Comparison of ENCODE assay signal across 12 mouse cellular contexts in the genomic region with DNA sequence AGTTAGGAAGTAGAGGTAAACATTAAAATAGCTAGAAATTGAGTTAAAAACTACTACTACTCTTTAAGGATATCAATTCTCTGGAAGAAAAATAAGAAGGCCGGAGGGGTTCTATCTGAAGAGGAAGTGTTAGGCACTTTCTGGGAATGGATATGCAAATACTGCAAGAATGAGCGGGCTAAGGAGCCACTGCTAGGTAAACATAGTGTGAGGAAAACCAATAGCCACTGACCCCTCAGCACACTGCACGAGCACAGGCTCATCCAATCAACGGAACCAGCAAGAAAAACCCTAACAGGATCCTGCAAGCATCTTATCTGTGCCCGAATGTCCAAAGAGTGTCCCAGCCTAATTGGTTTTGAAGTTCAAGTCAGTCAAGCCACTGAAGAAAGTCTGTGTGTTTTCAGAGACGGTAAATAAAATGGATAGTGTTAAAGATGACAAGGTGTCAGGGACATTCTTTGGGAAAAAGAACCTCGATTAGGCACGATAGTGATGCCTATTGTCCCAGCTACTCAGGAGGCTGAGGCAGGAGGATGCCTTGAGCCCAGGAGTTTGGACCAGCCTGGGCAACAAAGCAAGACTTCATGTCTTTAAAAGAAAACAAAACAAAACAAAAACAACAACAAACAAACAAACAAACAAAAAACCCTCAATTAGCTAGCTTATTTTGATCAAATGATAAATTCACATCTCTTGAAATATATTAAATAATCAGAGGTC. TPM values are rescaled to one million over a fixed set of nuclear protein-coding genes. Genes with fewer than 3 reads are reported as not detected.
"Had no signal": no experiment of that assay in that cellular context is flagged by ENCODE, and none has a peak within 500 bp of the region (broad histone marks: within the 10 kb centered on the region; RNA-seq: fewer than 3 reads in every experiment).

No protein-coding gene starts in this region.

- H3K4me2 ChIP-seq: lung, embryonic 14.5 days; midbrain, embryonic 12.5 days; neural tube, embryonic 13.5 days had no signal

- H3K27ac ChIP-seq: midbrain, embryonic 10.5 days; midbrain, embryonic 12.5 days; neural tube, embryonic 13.5 days had no signal

- H3K9me3 ChIP-seq: midbrain, embryonic 10.5 days; midbrain, embryonic 12.5 days; neural tube, embryonic 13.5 days had no signal

- H3K27me3 ChIP-seq: midbrain, embryonic 12.5 days; neural tube, embryonic 13.5 days had no signal

- H3K9ac ChIP-seq: lung, embryonic 14.5 days; midbrain, embryonic 12.5 days; neural tube, embryonic 13.5 days had no signal

- H3K4me1 ChIP-seq: midbrain, embryonic 12.5 days; neural tube, embryonic 13.5 days had no signal

- DNase-seq: midbrain, embryonic 14.5 days; right cerebral cortex, postnatal 14 days; thymus, adult 2 months; thymus, postnatal 25 days; thymus, postnatal 4 days had no signal

- H3K4me3 ChIP-seq: midbrain, embryonic 10.5 days; midbrain, embryonic 12.5 days; myocyte; neural tube, embryonic 13.5 days had no signal

- H3K36me3 ChIP-seq: midbrain, embryonic 12.5 days had no signal

- ATAC-seq: midbrain, embryonic 16.5 days had no signal

RNA-seq across cellular contexts. Expression of a gene that starts 45.0 kb away (rescaled TPM):
- polyA plus RNA-seq: spleen, adult 2 months had no signal
